Mouse (Mus musculus) G1E (cell line): ENCODE results near the gene Anapc16.

Experiments used
- CTCF ChIP-seq: IDR thresholded peaks from 2 replicates; pipeline ENCODE4 v1.5.1; 2012; ENCODE audit warnings: low read depth, low read length, inconsistent platforms, mixed read lengths
- GATA1 ChIP-seq: IDR thresholded peaks from 2 replicates; pipeline ENCODE4 v1.6.1; 2012; ENCODE audit warnings: borderline replicate concordance, low read length, inconsistent platforms, mixed read lengths
- GATA2 ChIP-seq: IDR thresholded peaks from 2 replicates; pipeline ENCODE4 v1.6.1; 2012; ENCODE audit warnings: low read depth, low read length, inconsistent platforms, borderline replicate concordance
- POLR2AphosphoS5 ChIP-seq: IDR thresholded peaks from 2 replicates; pipeline ENCODE4 v1.6.1; 2012; ENCODE audit warnings: low read depth, low read length, inconsistent platforms; ENCODE audit not compliant: insufficient replicate concordance
- TAL1 ChIP-seq: conservative IDR thresholded peaks from 2 replicates; pipeline ENCODE4 v1.6.1; 2012; ENCODE audit warnings: low read depth, low read length, inconsistent platforms, mixed read lengths

GRCm38 (mm10) chr10:59972534-59972933 is 30.4 kb downstream of the Anapc16 start:
- no peak for TF ChIP-seq CTCF
- no peak for TF ChIP-seq TAL1
- TF ChIP-seq GATA2: no peak
- TF ChIP-seq GATA1: no peak
- no peak for TF ChIP-seq POLR2AphosphoS5
